Mouse (Mus musculus) central nervous system, embryonic 11.5 days (tissue): ENCODE measurements around the gene Krtap5-2. TPM values are rescaled to one million over a fixed set of nuclear protein-coding genes. Genes with fewer than 3 reads are reported as not detected.

Experiments
- polyA plus RNA-seq: library from polyadenylated mRNA; depleted of rRNA; stranded (reverse); fragments of >200 nt; gene quantifications from 2 replicates; pipeline ENCODE4 v1.2.3, GENCODE M21; 2012; rRNA removed

Krtap5-2 gene
- polyA plus RNA-seq, result not detected in 2 replicates

DNA sequence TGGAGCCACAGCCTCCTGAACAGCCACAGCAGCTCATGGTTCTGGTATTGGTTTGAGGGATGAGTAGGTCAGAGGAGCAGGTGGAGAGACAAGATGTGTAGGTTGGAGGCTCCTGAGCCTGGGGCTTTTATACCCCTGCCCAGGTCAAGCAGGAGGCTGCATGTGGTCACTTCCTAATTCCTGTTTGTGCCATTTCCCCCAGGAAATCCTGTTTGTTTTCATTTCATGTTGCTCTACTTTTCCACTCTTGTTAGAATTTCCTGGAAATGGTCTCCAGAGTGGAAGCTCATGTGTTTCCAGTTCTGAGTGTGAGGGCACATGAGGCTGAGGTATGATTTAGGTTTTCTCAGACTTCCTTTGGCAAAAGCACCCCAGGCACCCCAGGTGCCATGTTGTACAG is at the start of gene Krtap5-2:
Gene Krtap5-2, minus strand, starts transcription at position 101 of the 400 bp plus-strand sequence.

DNA sequence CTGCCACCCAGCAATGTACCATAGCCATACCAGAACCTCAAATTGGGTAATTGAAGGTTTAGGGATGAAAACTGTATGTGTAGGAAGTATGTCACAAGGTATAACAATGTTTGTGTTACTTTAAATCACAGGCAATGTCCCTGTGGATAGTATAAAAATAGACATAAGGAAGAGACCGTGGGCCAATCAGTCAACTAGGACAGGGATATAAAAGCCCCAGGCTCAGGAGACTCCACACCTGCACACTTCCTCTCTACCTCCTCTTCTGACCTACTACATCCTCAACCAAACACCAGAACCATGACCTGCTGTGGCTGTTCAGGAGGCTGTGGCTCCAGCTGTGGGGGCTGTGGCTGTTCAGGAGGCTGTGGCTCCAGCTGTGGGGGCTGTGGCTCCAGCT is 35.8 kb upstream of the Krtap5-2 start, which contains the start of gene Gm7579:
Gene Gm7579, plus strand, starts transcription at position 301 of the 400 bp plus-strand sequence.

DNA sequence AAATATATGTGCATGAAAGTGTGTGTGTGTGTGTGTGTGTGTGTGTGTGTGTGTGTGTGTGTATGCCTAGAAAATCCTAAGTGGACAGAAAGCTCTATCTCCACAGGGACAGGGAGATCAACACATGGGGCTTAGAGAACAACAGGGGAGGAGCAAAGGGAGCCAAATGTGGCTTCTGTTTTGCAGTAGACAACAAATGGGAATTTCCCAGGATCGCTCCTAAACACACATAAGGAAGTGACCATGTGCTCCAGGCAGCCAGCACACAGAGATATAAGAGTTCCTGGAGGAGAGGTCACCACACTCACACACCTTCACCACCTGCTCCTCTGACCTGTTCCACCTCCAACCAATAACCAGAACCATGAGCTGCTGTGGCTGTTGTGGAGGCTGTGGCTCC is 25.3 kb upstream of the Krtap5-2 start, which contains the start of gene Krtap5-3:
Gene Krtap5-3, plus strand, starts transcription at position 301 of the 400 bp plus-strand sequence.

DNA sequence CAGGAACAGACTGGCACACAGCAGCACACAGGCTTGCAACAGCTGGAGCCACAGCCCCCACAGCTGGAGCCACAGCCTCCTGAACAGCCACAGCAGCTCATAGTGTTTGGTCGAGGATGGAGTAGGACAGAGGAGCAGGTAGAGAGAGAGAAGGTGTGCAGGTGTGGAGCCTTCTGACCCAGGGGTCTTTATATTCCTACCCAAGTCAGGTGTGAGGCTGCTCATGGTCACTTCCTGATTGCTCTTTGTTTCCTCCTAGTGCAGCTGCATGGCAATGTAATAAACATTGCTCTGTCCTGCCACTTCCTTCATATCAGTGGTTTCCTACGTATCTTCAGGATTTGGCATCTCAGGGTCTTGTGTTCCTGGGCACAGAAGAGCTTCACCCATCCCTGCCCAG is 14.5 kb upstream of the Krtap5-2 start, which contains the start of gene Gm10153:
Gene Gm10153, minus strand, starts transcription at position 101 of the 400 bp plus-strand sequence.

DNA sequence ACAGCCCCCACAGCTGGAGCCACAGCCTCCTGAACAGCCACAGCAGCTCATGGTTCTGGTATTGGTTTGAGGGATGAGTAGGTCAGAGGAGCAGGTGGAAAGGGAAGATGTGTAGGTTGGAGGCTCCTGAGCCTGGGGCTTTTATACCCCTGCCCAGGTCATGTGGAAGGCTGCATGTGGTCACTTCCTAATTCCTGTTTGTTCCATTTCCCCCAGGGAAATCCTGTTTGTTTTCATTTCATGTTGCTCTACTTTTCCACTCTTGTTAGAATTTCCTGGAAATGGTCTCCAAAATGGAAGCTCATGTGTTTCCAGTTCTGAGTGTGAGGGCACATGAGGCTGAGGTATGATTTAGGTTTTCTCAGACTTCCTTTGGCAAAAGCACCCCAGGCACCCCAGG is 10.2 kb downstream of the Krtap5-2 start, which contains the start of gene Gm4553:
Gene Gm4553, minus strand, starts transcription at position 101 of the 400 bp plus-strand sequence.

DNA sequence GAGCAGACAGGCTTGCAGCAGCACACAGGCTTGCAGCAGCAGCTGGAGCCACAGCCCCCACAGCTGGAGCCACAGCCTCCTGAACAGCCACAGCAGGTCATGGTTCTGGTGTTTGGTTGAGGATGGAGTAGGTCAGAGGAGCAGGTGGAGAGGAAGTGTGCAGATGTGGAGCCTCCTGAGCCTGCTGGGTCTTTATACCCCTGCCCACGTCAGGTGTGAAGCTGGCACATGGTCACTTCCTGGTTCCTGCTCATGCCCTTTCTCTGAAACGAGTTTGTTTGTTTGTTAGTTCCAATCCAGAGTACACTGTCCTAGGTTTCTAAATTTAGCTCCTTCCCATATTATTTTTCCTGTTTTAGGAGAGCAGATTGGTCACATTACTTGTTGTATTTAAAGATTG is 18.8 kb downstream of the Krtap5-2 start, which contains the start of gene Gm29735:
Gene Gm29735, minus strand, starts transcription at position 101 of the 400 bp plus-strand sequence.

DNA sequence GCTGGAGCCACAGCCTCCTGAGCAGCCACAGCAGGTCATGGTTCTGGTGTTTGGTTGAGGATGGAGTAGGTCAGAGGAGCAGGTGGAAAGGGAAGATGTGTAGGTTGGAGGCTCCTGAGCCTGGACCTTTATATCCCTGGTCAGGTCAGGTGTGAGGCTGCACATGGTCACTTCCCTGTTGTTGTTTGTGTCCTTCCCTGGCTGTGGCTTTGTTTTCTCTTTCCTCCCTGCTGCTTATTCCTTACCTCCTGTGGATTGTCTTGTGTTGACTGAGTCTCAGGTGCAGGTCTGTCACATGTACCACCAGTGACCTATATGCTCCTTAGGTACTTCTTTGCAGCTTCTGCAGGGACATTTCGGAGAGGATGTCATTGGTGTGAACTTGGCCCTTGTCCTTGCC is 31.3 kb downstream of the Krtap5-2 start, which contains the start of gene Gm45337:
Gene Gm45337, minus strand, starts transcription at position 101 of the 400 bp plus-strand sequence.

DNA sequence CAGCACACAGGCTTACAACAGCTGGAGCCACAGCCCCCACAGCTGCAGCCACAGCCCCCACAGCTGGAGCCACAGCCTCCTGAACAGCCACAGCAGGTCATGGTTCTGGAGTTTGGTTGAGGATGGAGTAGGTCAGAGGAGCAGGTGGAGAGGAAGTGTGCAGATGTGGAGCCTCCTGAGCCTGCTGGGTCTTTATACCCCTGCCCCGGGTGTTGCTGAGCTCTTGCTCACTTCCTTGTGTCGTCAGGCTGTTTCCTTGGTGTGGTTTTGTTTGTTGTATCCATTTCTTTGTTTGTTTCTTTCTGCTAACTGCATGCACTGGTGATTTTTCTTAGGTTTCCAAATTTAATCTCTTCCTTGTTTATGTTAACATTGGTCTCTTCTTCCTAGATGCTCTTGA is 39.9 kb downstream of the Krtap5-2 start, which contains the start of gene Gm39115:
Gene Gm39115, minus strand, starts transcription at position 101 of the 400 bp plus-strand sequence.

Other genes starting within 250 kb of the Krtap5-2 start
- gene Brsk2, start 226.3 kb downstream of the Krtap5-2 start, polyA plus RNA-seq, result 58.5 and 70.7 TPM in 2 replicates
- 42.3 and 43.3 TPM in 2 replicates for gene Mob2, start 114.9 kb downstream of the Krtap5-2 start, polyA plus RNA-seq
- 17.3 and 17.4 TPM in 2 replicates for gene Dusp8, start 80.2 kb downstream of the Krtap5-2 start, polyA plus RNA-seq
- not detected in 2 replicates for gene Gm45618, start 55.3 kb downstream of the Krtap5-2 start, polyA plus RNA-seq
- gene Gm39115, start 40.0 kb downstream of the Krtap5-2 start, polyA plus RNA-seq, result not detected in 2 replicates
- gene Gm45337, start 31.4 kb downstream of the Krtap5-2 start, polyA plus RNA-seq, result not detected in 2 replicates
- gene Gm29735, start 18.9 kb downstream of the Krtap5-2 start, polyA plus RNA-seq, result not detected in 2 replicates
- gene Gm4553, start 10.3 kb downstream of the Krtap5-2 start, polyA plus RNA-seq, result not detected in 2 replicates
- not detected in 2 replicates for gene Gm10153, start 14.4 kb upstream of the Krtap5-2 start, polyA plus RNA-seq
- not detected in 2 replicates for gene Krtap5-3, start 25.4 kb upstream of the Krtap5-2 start, polyA plus RNA-seq
- not detected in 2 replicates for gene Gm7579, start 35.9 kb upstream of the Krtap5-2 start, polyA plus RNA-seq
- gene Krtap5-5, start 54.0 kb upstream of the Krtap5-2 start, polyA plus RNA-seq, result not detected in 2 replicates
- gene Gm40460, start 65.1 kb upstream of the Krtap5-2 start, polyA plus RNA-seq, result not detected in 2 replicates
- gene Gm2431, start 82.3 kb upstream of the Krtap5-2 start, polyA plus RNA-seq, result not detected in 2 replicates
- gene Gm4559, start 98.4 kb upstream of the Krtap5-2 start, polyA plus RNA-seq, result not detected in 2 replicates
- gene Krtap5-1, start 121.1 kb upstream of the Krtap5-2 start, polyA plus RNA-seq, result not detected in 2 replicates
- not detected in 2 replicates for gene Krtap5-4, start 127.5 kb upstream of the Krtap5-2 start, polyA plus RNA-seq
- 0.32 and 0.62 TPM in 2 replicates for gene Ifitm10, start 197.7 kb upstream of the Krtap5-2 start, polyA plus RNA-seq
- 42.8 TPM in 1 of 2 replicates, not detected in the other for gene Gm49369, start 206.7 kb upstream of the Krtap5-2 start, polyA plus RNA-seq
- gene Ctsd, start 212.0 kb upstream of the Krtap5-2 start, polyA plus RNA-seq, result 73.0 and 126 TPM in 2 replicates